Mouse (Mus musculus) NIH3T3 (cell line): Measurements from ENCODE around the gene Rhbg.

ENCODE experiments used
- DNase-seq: peaks from one replicate; pipeline ENCODE4 v3.0.0-alpha.2; 2012; ENCODE audit warnings: low read depth

The Rhbg gene

DNA sequence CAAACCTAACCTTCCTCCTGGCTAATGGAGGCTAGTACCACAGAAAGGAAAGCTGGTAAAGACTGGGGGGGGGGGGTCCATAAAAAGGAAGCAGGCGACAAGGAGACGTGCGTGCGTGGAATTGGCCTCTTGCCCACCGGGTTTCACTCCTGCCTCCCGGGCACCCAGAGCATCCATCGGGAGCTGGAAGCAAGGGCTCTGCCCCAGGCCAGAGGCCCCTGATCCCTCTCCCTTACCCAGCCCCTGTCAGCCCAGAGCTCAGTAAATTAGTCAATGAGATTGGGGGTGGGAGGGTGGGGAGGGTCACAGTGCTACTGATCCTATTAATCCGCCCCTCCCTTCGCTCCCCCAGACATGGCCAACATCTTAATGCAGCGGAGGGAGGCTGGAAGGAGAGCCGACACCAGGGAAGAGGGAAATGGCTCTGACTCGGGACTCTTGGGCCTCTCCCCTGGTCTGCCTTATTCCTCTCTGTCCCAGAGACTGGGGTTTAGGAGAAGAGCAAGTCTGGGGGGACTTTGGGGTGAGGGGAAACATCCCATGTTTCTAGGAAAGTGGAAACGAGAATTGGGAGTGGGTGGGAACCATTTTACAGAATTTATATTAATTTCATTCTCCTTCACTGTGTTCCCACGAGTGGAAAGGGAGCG, 46.9 kb downstream of the Rhbg start:
- DNase-seq, result no peak

DNA sequence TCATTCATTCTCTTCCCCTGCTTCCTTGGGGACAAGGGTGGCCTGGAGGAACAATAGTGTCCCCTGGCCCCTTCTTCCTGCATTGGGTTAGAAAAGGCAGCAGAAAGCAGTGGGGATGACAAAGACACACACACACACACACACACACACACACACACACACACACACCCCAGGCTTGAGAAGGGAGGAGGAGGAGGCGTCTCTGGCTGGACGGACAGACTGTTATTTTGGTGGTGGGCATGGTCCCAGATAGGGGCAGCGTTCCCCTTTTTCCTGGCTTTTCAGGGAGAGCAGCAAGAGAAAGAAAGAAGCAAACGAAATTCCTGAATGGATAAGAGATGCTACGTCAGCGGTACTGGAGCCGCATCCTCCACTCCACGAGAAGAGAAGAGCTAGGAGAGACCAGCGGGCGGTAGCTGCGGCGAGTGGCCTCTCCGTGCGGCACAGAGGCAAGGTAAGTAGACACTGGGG, 47.6 kb downstream of the Rhbg start:
- no peak for DNase-seq

DNA sequence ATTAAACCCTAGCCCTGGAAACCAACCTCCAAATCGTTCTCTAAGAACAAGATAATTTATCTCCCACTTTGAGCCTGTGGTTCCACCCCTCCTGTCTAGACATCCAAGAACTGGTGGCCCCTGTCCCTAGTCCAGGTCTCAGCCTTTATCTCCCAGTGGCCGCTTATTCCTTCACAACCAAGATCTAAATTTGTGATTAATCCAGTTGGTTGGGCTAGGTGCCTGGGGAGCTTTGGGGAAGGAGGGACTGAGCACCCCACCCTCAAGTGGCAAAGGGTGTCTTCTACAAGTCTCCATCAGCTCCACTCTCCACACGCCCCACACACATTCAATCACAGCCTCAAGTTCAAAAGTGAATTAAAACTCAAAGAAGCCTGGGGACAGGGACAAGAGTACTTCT, 48.0 kb downstream of the Rhbg start:
- no peak for DNase-seq

DNA sequence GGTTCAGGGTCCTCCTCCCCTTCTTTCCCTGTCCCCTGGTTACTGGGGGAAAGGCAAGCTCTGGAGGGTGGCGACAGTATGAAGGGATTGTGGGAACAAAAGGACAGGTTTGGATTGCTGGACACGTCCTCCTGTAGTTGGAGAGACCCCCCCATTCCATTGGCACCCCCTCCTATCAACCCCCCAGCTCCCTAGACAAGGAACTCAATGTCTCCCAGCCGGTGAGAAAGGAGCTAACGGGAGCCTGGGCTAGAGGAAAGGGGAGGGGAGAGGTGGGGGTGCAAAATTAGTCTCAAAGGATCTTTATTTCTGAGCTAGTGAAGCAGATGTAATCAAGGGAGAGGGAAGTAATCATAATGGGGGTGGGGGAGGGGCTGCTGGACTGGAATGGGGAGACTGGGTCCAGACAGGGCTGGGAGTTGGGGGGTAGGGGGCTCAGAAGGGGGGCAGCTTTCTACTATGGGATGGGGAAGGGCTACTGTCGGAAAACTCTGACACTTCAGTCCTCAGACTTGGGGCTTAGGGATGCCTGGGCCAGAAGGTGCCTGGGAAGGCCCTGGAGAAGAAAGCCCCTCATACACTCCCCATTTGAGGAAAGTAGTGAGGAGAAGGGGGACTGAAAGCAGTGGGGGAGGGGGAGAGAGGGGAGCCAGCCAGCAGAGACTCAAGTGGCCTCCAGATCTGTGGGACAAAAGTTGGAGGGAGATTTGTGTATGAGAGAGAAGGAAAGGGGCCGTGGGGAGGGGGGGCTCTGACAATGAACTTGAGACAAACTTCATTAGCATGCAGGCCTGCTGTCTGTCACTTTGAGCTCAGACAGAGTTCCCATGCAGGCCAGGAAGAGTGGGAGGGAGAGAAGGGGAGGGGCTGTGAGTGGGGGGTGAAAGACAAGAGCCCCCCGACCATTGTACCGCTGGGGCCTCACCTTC, 48.7 kb downstream of the Rhbg start:
- no peak for DNase-seq

DNA sequence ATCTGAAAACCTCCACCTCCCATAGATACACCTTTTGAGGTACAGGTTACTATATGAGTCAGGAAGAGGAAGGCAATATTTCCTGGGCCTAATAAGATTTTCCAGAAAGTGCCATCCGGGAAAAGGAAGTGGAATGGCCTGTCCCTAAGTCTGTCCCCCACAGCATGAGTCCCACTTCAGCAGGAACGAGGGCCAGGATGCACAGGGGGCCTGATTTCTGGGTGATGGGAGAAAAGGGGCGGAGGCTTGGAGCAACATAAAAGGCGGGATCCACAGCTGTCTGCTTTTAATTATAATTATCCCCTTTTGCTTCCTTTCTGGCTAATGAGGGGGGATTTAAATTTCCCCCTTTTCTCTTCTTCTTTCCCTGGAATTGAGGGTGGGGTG, 49.3 kb downstream of the Rhbg start:
- no peak for DNase-seq

DNA sequence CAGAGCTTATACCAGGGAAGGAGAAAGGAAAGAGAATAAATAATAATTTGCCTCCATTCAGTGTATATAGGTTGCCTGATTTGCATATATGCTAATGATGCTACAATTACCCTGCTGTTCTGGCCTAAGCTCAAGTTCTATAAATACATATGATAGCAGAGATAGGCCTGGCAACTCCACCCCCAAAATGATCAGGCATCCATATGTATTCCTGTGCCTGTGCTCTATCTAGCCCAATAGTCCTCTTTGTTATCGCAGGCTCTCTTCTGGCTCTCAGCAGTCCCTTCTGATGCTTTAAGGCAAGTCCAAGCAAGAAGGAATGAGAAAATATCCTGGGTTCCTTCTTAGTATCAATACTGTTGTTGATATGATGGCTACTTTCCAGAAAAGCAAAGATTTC, 49.8 kb downstream of the Rhbg start:
- no peak for DNase-seq

DNA sequence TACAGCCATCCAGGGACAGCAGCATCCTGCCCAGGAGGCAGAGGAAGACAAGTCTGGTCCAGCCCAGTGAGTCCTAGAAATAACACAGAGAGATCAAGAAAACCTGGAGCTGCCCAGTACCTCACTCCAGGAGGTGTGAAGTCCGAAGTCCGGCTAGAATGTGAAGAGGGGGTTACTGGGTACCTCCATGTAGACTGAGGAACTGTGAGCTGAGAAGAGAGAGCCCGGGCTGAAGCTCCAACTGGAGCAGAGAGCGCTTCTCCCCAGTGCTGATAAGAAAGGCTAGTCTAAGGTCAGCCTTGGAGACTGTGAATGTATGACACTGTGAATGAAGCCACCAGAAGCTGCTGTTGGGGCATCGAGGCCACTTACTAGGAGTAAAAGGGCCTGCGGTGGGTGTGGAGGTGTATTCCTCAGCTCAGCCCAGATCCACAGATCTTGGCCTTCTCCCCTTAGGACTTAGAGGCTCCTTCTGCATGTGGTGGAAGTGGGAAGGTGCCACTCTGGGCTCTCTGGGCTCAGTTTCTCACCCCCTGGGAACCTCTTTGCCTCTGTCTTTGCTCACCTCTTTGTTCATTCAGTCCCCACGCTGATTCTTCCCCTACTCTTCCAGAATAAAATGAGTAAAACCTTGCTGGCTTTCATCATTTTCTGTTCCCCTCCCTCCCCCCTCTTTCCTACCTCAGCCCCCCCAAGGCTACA, 50.4 kb downstream of the Rhbg start:
- no peak for DNase-seq

DNA sequence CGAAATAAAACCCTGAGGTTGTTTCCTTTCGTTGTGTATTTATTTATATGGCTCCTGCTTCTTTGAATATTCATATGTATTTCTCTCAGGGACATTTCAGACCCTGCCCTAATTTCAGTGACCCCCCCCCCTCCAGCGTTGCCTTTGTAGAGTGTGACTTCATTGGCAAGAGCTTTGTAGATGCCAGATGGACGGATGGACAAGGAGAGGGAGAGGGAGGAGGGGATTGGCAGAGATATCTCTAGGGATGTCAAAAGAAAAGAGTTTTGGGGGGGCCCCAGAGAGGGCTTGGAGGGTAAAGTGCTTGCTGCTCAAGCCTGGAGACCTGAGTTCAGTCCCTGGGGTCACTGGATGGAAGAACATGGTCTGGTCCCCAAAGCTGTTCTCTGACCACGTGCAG, 51.1 kb downstream of the Rhbg start:
- DNase-seq, result no peak

DNA sequence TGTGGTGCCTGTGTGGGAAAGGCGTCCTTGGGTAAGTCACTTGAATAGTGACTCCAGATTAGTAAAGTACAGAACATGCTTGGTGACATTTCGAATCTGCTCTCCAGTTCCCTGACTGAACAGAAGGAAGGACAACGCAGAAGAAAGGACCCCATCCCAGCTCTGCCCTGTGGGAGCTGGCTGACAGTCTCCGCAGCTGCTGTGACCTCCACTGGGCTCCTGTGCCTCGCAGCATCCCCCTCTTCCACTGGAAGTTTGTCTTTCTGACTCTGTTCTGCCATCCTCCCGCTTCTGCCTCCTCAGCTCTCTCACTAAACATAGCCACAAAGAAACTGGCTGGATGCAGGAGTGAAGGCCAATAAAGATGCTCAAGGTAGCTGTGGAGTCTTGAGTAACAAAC, 51.5 kb downstream of the Rhbg start:
- no peak for DNase-seq

DNA sequence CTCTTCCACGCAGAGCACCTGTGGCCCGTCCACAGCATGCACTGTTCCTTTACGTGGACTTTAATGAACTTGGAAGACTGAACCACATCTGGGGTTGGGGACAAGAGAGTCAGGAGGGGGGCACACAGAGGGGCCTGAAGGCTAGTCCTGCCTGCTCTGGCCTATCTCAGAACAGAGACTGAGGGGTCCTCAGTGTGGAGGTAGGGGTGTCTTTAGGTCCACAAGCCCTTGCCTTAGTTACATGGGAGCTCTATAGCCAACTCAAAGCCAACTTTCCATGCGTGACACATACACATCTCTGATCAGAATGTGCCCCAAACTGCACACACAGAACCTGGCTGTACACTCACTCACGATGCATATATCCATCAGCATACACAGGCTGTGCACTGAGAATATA, 52.9 kb downstream of the Rhbg start:
- DNase-seq, result no peak

DNA sequence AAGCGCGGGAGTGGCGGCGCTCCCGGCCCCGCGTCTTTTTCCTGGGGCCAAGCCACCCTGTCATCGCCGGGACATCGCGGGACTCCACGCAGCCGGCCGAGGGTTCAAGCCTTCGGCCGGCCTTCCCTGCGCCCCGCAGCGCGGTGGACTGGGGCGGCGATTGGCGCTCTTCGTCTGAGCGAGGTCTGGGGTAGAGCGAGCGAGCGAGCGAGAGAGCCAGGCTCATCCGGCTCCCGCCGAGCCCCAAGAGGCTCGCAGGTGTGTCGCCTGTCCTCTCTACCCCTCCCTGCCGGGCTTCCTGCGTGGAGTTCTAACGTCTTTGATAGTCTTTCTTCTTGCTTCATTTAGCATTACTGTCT, 53.6 kb downstream of the Rhbg start:
- no peak for DNase-seq

DNA sequence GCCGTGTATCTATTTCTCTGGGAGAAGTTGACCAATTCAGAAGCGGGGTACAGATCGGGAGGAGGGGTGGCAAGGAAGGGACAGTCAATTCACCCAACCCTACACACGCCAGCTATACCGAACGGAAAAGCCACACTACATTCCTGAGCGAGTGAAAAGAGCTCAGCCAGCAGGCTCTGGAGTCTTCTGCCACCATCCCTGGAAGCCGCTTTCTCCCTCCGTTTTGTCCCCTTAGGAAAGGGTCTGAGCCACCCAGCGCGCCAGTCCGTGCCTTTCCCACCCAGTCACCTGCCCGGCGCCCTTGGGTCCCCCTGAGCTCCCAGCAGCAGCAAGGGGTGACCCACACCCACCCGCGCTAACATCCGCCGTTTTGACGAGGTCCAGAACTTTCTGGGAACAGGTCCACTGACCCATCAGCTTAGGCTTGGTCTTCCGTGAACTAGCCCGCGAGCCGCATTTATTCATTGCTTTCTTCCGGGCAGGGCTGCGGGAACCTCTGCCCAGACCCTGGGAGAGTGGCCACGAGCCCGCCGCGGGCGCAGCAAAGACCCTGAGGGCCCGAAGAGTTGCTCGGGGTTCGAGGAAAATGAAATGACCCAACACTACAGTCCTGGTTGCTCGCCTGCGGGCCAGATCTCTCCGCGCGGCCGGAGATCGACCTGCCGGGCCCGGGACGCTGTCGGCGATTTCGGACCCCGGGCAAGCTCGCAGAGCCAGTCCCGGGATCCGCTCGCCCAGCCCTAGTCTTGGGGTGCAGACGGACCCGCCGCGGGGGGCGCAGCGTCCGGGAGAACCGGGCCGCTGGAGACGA, 54.1 kb downstream of the Rhbg start:
- no peak for DNase-seq

DNA sequence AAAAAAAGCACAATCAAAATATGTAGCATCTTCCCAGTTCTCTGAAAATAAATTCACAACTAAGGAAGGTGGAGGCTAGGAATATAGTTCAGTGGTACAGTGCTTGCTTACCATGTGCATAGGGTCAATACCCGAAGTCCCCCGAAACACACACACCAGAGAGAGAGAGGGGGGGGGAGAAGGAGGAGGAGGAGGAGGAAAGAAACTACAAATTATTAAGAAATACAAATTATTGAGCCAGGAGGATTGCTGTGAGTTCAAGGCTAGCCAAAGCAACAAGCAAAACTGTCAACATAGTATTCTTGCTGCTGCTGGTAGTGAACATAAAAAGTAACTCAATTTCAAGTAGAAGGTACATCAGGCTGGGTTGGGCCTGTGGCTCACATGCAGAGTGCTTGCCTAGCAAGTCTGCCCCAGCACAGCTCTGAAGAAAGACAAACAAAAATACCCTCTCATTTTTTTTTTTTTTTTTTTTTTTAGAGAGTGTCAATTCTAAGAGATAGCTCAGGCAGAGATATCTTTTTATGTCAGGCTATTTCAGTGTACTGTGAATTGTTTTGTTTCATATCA, 54.9 kb downstream of the Rhbg start:
- no peak for DNase-seq

DNA sequence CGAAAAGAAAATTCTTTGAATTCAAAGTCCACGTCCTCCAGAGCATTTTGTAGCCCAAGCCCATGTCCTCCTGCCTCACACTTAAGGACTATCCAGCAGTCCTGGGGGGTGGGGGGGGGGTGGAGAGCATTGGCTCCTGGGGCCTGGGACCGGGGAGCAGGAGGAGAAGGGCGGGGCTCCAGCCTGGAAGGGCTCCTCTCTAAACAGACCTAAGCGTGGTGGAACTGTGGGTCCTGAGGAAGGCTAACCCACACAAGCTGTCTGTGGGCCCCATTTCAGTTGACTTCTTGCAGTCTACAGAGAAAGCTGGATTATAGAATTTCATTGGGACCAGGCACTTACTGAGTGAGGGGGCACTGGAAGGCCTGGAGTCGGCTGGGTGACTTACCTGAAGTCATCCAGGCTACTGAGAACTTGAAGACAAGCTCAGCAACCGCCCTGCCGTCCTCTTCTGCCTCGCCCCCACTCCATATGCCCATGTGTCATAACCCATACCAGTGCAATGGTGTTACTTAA, 55.9 kb downstream of the Rhbg start:
- no peak for DNase-seq

DNA sequence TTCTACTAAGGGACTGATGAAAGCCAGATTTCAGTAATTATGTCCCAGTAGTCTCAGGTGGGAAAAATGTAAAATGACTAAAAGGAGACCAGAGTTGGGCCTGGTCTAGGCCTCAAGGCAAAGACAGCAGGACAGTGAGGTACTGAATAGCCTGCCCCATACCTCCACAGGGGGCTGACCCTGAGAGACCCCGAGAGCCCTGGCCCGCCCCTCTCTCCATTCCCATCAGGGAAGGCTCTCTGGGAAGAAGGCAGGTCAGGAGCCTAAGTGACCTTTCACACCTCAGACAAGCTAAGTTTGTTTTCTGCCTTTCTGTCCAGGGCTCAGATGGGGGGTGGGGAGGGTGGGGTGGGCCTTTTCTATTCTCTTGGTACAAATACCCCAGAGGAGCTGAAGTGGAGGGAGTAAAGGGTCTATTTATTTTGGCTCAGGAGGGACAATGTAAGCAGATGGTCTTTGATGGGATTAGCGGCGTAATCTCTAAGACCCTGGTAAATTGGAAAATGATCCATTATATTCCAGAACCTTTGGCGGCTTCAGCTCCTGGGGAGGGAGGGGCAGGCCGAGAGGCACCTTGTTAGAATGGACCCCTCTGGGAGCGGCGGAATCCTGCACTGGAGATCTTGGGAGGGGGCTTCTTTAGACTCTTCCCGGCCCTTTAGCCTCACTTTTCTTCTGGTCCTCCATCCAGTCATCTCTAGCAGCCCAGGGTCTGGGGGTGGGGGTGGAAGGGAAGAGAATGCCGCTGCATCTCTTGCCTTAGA, 56.6 kb downstream of the Rhbg start:
- no peak for DNase-seq
